Mouse (Mus musculus): ENCODE measurements around the gene Zfp938.

DNA sequence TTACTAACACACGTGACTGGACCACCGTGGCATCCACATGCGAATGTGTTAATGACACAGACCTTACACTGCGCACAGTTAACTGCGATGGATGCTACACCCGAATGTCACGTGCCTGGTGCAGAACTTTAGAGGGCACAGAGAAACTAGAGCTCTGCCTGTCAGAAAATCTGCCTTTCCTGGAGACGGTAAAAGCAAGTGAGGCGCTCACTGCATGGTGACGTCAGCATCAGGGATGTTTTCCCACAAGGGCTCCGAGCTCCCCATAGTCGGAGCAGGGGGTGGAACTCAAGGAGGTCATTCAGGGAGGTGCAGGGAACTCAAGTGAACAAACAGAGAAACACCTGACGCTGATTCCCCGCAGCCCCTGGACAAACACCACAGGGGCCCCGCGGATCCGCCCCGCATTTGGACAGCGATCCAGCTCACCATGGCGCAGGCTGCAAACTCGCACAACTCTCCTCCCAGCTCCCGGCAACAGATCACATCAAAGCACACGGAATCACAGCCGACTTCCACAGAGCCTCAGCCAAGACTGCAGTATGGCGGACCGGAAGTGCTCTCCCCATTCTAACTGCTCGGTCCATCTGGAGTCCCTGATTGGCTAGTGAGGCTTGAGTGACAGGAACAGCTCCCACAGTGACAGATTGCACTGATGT, at the start of gene Zfp938:
- TF ChIP-seq CTCF (IDR thresholded peaks at IDR 0.05; ENCODE audit: extremely low read depth, insufficient read depth, insufficient read length, insufficient replicate concordance) (no peak), POLR2A (IDR thresholded peaks at IDR 0.05; ENCODE audit: low read depth, low read length) (no peak)

Measured in spleen, adult 2 months (tissue).